Mouse (Mus musculus) intestine, postnatal 0 days (tissue): Measurements from ENCODE around the gene Anp32e. TPM values are rescaled to one million over a fixed set of nuclear protein-coding genes. Genes with fewer than 3 reads are reported as not detected.
"Not testable (repeated sequence)": the region's sequence is repeated elsewhere in the genome, so short reads cannot be mapped to it uniquely, and the experiment has no call there.

ENCODE experiments used
- ATAC-seq: fragments of 200-750 bp; cut with Nextera tagmentation; 2 replicates; pipeline ENCODE4 v1.8.0; 2017; ENCODE audit warnings: mild to moderate bottlenecking, moderate TSS enrichment, moderate library complexity
- H3K27ac ChIP-seq: fragments of 300-500 bp; sonication (generic); 2 replicates; pipeline ENCODE4 v1.5.1; 2014; ENCODE audit warnings: mild to moderate bottlenecking, low read depth, low read length, moderate library complexity
- H3K27me3 ChIP-seq: fragments of 300-500 bp; sonication (generic); replicated peaks from 2 replicates; pipeline ENCODE4 v1.6.1; 2014; ENCODE audit warnings: low read length, mixed read lengths; ENCODE audit not compliant: control insufficient read depth, insufficient read depth
- H3K36me3 ChIP-seq: fragments of 300-500 bp; sonication (generic); 2 replicates; pipeline ENCODE4 v1.6.1; 2014; ENCODE audit warnings: mild to moderate bottlenecking, moderate library complexity; ENCODE audit not compliant: control insufficient read depth, insufficient read depth
- H3K4me1 ChIP-seq: fragments of 300-500 bp; sonication (generic); replicated peaks from 2 replicates; pipeline ENCODE4 v1.6.1; 2014; ENCODE audit warnings: antibody characterized with exemption, low read length, mixed read lengths; ENCODE audit not compliant: control insufficient read depth, insufficient read depth
- H3K4me2 ChIP-seq: fragments of 300-500 bp; sonication (generic); replicated peaks from 2 replicates; pipeline ENCODE4 v1.6.1; 2014; ENCODE audit warnings: low read depth, mild to moderate bottlenecking, moderate library complexity
- H3K4me3 ChIP-seq: fragments of 300-500 bp; sonication (generic); 2 replicates; pipeline ENCODE4 v1.5.1; 2014; ENCODE audit warnings: low read depth, low read length
- H3K9ac ChIP-seq: fragments of 300-500 bp; sonication (generic); 2 replicates; pipeline ENCODE4 v1.6.1; 2014; ENCODE audit warnings: mild to moderate bottlenecking, low read depth, low read length
- H3K9me3 ChIP-seq: fragments of 300-500 bp; sonication (generic); 2 replicates; pipeline ENCODE4 v1.6.1; 2016; ENCODE audit warnings: mixed run types; ENCODE audit not compliant: control insufficient read depth
- CTCF ChIP-seq: sonication (generic); IDR thresholded peaks from 2 replicates; pipeline ENCODE4 v1.5.1; 2016; ENCODE audit warnings: low read depth, mild to moderate bottlenecking, control low read depth, antibody characterized with exemption, moderate library complexity
- WGBS: fragments of 180-500 bp; shearing (Covaris S2); extraction: QIAGEN DNeasy Blood & Tissue Kit; methylation state at CpG from one replicate; pipeline ENCODE4 v1.1.7; 2014; 5-methylcytosine and 5-hydroxymethylcytosine counted together
- polyA plus RNA-seq: library from polyadenylated mRNA; unstranded; fragments of >200 nt; fragmentation: Nextera tagmentation; extraction: Ambion mirVana; gene quantifications from 2 replicates; pipeline ENCODE4 v1.2.1, GENCODE M21; 2015

Gene Anp32e
- polyA plus RNA-seq, 1 experiment from 2014 or later: 71.7 TPM

DNA sequence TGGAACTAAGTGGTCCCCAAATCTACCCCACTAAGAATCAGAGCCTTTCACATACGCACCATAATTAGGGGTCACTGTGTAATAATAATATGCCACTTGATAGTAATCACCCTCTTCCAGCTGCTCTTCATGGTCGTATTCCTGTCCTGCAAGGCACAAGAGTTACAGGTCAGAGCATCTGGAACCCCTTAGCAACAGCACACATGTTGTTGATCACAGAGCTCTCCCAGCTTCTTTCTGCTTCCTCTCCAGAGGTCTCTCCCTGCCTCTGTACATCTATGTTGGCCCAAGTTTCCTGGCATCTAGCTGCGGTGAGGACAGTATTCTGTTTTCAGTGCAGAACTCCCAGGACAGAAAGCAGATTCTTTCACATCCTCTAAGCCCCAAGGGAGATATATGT is 39.4 kb upstream of the Anp32e start:
- ATAC-seq: no peak

DNA sequence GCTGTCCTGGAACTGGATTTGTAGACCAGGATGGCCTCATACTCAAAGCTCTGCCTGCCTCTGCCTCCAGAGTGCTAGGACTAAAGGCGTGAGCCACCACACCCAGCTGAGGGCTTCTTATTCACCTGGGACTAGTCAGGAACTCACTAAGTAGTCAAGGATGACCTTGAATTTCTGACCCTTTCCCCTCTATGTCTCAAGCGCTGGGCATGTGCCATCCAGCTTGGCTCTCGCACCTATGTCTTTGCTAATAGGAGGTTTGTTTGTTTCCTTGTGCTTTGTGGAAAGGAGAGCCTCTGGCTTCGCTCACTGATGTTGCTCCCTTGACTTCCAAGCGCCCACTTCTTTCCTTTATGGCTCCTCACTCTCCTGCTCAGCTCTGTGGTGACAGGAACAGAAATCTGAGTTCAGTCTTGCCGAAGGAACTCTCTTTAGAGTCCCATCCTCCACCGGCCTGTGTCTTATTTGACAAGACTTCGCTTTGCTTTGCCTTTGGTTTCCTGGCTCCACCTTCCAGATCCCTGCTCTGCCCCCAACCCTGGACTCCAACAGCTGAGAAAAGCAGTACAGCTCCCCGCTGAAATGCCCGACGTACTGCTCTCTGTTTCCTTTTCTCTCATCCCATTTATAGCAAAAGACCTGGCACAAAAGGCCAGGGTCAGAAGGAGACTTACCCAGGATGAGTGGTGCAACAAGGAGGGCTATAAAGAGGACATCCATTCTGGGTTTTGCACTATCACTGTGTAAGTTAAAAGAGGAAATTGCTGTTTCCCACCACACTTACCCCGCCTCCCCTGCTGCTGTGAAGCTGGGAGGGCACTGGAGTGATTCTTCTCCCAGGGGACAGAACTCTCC is 37.6 kb upstream of the Anp32e start, which contains the start of gene BC028528:
Gene BC028528, minus strand, starts transcription at position 795 of the 855 bp plus-strand sequence.
- H3K9ac ChIP-seq: peak within 1 kb of the TSS; percentile 26; the same call in 1 of the 2 replicates
- H3K4me1 ChIP-seq: 0 out of 2 replicates have a peak, but pooled peaks cover 3% of the 10 kb centered on the region
- ATAC-seq: no peak
- no peak for TF ChIP-seq CTCF
- no peaks in the 10 kb centered on the region for H3K36me3 ChIP-seq
- 28% methylated on average over 12 of the region's 12 CpGs for WGBS
- H3K4me3 ChIP-seq: peak within 1 kb of the TSS; percentile 27
- peak within 1 kb of the TSS; percentile 44 for H3K4me2 ChIP-seq
- peak within 1 kb of the TSS; percentile 41 for H3K27ac ChIP-seq
- H3K9me3 ChIP-seq: no peaks in the 10 kb centered on the region
- no peaks in the 10 kb centered on the region for H3K27me3 ChIP-seq

More for the DNA sequence above, 39.4 kb upstream of the Anp32e start:
- no peak overlapping the region for H3K9ac ChIP-seq
- H3K4me3 ChIP-seq: no peak overlapping the region
- no peaks in the 10 kb centered on the region for H3K9me3 ChIP-seq
- 87% methylated on average over 3 of the region's 3 CpGs for WGBS
- no peak for TF ChIP-seq CTCF
- H3K4me1 ChIP-seq: 0 out of 2 replicates have a peak, but pooled peaks cover 3% of the 10 kb centered on the region
- H3K36me3 ChIP-seq: no peaks in the 10 kb centered on the region; the same call in 1 of the 2 replicates
- H3K4me2 ChIP-seq: no peak overlapping the region
- no peak overlapping the region for H3K27ac ChIP-seq
- no peaks in the 10 kb centered on the region for H3K27me3 ChIP-seq

DNA sequence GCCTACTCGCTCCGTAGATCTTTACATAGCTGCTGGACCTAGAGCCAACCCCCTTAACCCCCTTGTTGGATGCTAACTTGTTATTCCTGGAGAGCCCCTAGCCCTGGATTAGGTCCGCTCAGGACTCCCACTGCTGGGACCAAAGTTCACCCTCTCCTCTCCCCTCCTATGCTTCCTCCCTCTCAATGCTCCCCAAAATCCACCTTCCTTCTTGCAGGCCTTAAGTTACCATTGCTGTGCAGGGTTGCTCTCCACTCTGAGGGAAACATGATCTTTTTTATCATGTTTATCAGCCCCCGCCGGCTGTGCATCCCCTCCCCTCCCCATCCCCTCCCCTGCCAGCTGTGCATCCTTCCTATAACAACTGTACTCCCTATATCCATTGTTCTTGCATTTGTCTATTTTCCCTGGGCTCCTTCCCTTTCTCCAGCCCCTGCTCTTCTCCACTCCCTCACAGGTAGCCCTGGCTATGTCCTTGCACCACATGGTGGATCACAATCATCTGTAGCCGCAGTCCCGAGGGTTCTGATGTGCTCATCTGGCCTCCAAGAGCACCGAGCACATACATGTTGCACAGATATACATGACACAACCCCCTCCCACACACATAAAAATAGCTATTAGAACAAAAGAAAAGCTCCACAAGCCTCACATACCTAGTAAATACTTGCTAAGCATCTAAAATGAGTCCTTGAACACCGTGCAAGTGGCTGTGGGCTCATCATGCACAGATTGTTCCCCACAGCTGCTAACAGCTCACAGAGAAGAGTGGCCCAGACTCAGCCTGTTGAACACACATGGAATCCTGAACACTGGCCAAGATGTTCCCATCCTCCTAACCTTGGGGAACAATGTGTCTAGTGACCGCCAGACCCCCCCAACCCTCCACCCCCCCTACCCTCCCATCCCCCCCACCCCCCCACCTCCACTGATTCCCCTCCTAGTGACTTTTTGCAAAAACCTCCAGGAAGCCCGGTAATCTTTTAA is 36.7 kb upstream of the Anp32e start:
- ATAC-seq: no peak
- H3K27ac ChIP-seq: peak overlapping the region; percentile 30; the same call in 1 of the 2 replicates
- no peak overlapping the region; the same call in 1 of the 2 replicates for H3K4me3 ChIP-seq
- peak overlapping the region; percentile 44 for H3K4me2 ChIP-seq
- H3K9ac ChIP-seq: peak overlapping the region; percentile 26; the same call in 1 of the 2 replicates
- H3K4me1 ChIP-seq: 0 out of 2 replicates have a peak, but pooled peaks cover 3% of the 10 kb centered on the region
- 42% methylated on average over 11 of the region's 11 CpGs for WGBS
- H3K9me3 ChIP-seq: no peaks in the 10 kb centered on the region
- H3K27me3 ChIP-seq: no peaks in the 10 kb centered on the region
- no peaks in the 10 kb centered on the region for H3K36me3 ChIP-seq
- TF ChIP-seq CTCF: no peak

DNA sequence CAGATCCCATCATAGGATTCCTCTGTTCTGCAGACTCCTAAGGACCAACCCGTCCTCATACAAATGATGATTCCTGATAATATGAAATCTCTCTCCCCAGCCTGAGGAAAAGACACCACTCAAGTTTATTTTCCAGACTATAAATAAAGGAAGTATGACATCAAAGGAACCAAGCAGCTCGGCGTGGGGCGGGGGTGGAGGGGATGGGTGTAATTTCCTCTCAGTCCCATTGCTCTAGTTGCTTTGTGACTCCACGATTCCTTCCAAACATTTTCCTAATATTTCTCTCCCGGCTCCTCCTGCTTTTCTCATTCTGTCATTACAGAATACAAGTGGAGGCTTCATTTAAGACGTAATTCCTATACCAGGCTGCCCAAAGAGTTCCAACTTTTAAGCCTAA is 35.9 kb upstream of the Anp32e start:
- H3K9me3 ChIP-seq: no peaks in the 10 kb centered on the region
- H3K4me2 ChIP-seq: peak overlapping the region; percentile 57
- 16% methylated on average over 7 of the region's 7 CpGs for WGBS
- H3K36me3 ChIP-seq: peaks cover 3% of the 10 kb centered on the region; the same call in 1 of the 2 replicates
- ATAC-seq: no peak
- H3K27ac ChIP-seq: peak overlapping the region; percentile 60
- 0 out of 2 replicates have a peak, but pooled peaks cover 3% of the 10 kb centered on the region for H3K4me1 ChIP-seq
- no peaks in the 10 kb centered on the region for H3K27me3 ChIP-seq
- H3K9ac ChIP-seq: peak overlapping the region; percentile 71; the same call in 1 of the 2 replicates
- peak overlapping the region; percentile 67 for H3K4me3 ChIP-seq
- no peak for TF ChIP-seq CTCF

DNA sequence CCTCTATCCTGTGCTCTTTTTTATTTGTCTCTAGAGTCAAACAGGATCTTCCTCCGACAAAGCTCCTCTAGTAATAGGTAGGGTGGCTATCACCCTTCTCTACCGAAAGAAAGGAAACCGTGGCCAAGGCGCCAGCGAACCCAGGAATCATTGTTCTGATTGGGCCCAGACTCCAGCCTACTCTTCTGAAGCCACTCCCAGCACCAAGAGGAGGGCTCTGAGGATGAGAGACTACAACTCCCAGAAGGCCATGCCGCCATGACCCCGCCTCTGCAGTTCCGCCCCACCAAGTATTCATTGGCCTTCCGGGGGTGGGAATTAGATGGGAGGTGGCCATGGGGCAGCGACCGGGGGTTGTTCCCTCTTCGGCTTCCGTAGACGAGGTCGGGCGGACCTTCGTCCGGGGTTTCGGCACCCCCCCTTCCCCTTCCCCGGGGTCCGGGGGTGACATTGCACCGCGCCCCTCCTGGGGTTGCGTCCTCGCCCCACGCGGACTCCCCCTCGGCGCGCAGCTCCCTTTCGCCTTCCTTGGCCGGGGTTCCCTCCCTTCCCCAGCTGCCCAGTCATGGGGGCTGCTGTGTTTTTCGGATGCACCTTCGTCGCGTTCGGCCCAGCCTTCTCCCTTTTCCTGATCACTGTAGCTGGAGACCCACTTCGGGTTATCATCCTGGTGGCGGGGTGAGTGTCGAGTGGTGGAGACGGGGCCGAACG is 35.3 kb upstream of the Anp32e start, which contains the start of gene Aph1a:
Gene Aph1a, plus strand, starts transcription at position 364 of the 711 bp plus-strand sequence.
- Histone ChIP-seq H3K9ac (peak within 1 kb of the TSS; percentile 71), H3K27ac (peak within 1 kb of the TSS; percentile 76), H3K4me2 (peak within 1 kb of the TSS; percentile 77), H3K4me3 (peak within 1 kb of the TSS; percentile 67)
- not testable (repeated sequence) for H3K4me1 ChIP-seq, H3K27me3 ChIP-seq, H3K36me3 ChIP-seq, H3K9me3 ChIP-seq
- under 1% methylated on average over 25 of the region's 43 CpGs for WGBS
- ATAC-seq: peak; percentile 97
